Mouse (Mus musculus) C2C12 (cell line): ENCODE data around the gene Olfr786.

ENCODE experiments used
- CTCF ChIP-seq: IDR thresholded peaks from one replicate; pipeline ENCODE4 v1.5.1; 2011; ENCODE audit not compliant: control insufficient read depth, insufficient read depth, insufficient read length
- FOSL1 ChIP-seq: IDR thresholded peaks from one replicate; pipeline ENCODE4 v1.8.0; 2011; ENCODE audit warnings: mild to moderate bottlenecking, low read length; ENCODE audit not compliant: poor library complexity, insufficient read depth, severe bottlenecking
- MAX ChIP-seq: IDR thresholded peaks from one replicate; pipeline ENCODE4 v1.6.1; 2011; ENCODE audit warnings: mild to moderate bottlenecking, control low read depth

DNA sequence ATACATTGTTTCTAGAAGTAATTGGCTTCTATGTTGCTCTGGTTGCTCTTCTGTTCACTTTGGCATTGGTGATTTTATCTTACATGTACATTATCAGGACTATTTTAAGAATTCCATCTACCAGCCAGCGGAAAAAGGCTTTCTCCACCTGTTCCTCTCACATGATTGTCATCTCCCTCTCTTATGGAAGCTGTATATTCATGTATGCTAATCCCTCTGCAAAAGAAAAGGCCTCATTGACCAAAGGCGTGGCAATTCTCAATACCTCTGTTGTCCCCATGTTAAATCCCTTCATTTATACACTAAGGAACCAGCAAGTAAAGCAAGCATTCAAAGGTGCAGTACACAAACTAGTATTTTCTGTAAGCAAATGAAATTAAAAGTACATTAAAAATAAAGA lies 46.1 kb downstream of the Olfr786 start:
- TF ChIP-seq FOSL1 (no peak), CTCF (no peak), MAX (no peak)
